Mouse (Mus musculus) T-helper 17 cell (primary cell): ENCODE measurements around the gene Ssbp3.

Experiments used
- in situ Hi-C, 2 experiments: fragments of 300-600 bp; cut with MboI, MseI; formaldehyde crosslinking; loops; 1 replicate in 1 of 2; 2 replicates in 1 of 2; pipeline ENCODE4 v1.15.1; 2025; ENCODE audit warnings: high pct_unique_total_duplicates in 2 of 2

Gene Ssbp3

DNA sequence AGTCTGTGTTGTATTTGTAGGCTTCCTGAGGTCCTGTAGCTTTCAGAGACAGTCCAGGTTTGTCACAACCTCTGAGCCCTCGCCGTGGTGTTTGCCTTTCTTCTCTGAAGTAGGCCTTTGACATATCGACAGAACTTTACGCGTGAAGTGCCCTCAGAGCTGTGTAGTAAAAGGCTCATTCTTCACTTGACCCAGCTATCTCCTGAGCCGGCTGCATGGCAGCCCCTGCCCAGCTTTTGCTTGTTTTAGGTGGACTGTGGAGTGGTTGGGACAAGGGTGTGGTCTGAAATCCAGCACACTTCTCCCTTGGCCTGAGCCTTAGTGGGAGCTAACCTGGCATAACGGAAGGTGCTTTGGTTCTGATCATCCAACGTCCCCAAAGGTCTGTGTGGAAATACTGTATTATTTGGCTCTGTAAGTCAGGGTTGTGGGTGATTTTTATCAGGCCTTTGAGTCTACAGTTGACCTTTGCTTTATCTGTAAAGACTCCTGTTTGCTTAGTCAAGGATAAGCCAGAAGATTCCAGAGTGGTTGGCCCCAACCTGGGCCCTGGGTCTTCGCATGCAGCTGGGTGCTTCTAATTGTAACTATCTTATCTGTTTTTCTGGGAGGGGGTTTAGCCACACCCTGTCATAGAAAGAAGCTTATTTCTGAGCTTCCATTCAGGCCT lies 23.4 kb downstream of the Ssbp3 start:
- in situ Hi-C loops = no loop called here

DNA sequence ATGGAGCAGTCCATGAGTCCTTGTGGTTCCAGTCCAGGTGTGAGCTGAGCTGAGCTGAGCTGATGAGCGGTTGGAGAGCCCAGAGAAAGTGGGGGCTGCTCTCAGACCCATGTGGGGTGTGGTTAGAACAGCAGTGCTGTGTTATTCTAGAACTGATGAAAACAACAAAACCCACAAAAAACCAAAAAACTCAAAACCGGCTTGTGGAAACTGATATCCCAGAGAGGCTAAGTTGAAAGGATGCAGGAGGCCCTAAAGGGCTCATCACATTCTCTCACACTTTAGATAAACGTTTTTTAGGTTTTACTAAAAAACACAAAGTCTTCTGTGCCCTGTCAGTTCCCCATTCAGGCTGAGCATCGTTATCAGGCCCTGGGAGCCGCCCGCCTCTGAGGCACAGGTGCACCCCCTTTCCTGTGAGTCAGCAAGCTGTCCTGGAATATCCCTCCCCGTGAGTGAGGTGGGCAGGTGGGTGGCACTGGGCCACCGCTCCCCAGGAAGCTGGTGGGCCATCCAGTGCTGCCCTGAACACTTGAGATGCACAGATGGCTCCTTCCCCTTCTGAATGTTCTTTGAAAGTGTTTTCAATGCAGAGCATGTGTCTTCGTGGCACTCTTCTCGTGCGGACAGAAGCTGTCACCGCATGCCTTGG lies 24.6 kb downstream of the Ssbp3 start:
- in situ Hi-C loops = no loop called here

DNA sequence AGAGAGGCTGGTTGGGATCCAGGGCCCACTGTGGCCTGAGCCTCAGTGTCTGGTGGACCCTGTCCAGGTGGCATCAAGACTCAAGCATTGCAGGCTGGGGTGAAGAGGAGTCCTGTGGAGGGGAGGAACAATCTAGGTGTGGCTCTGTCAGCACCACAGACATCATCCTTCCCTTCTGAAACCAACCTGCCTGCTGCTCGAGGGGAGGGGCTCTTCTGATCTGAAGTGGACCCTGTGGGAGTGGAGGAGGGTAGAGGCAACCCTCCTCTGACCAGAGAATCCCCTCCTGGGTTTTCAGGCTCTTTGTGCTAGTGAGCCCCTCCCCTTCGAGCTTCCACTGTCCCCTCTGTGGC lies 25.1 kb downstream of the Ssbp3 start:
- in situ Hi-C loops = no loop called here

DNA sequence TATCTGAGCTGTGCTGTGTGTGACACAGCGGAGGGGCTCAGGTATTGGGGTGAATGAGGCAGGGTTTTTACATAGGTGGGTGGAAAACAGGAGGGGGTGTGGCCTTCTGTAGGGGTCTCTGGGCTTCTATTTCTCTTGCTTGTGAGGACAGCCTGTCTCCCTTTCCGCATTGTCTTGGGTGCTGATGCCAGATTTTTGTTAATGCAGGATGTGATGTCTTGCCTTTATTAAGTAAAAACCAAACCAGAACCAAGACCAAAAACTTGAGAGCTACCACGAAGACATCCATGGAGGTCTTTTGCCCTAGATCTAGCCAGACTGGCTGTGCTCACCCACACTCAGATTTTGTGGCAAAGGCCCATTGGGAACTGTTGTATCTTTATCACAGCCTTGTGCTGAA lies 25.5 kb downstream of the Ssbp3 start:
- in situ Hi-C loops = no loop called here

DNA sequence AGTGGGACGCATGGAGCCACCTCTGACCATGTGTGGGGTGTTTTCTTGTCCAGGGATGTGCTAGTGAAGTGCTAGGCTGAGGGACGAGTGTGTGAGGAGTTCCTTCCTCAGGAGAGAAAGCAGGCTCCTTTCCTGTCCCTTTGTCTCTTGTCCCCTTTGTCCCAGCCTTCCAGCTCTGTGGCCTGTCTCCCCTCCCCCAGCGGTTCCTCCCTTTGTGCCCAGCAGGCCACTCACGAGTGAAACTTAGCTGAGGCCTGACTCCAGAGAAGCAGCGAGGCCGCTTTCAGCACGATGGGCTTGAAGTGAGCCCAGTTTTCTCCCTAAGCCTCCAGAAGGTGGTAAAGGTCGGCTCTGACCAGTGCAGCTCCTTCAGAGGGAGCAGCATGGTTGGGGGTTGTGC lies 26.2 kb downstream of the Ssbp3 start:
- in situ Hi-C loops = no loop called here

DNA sequence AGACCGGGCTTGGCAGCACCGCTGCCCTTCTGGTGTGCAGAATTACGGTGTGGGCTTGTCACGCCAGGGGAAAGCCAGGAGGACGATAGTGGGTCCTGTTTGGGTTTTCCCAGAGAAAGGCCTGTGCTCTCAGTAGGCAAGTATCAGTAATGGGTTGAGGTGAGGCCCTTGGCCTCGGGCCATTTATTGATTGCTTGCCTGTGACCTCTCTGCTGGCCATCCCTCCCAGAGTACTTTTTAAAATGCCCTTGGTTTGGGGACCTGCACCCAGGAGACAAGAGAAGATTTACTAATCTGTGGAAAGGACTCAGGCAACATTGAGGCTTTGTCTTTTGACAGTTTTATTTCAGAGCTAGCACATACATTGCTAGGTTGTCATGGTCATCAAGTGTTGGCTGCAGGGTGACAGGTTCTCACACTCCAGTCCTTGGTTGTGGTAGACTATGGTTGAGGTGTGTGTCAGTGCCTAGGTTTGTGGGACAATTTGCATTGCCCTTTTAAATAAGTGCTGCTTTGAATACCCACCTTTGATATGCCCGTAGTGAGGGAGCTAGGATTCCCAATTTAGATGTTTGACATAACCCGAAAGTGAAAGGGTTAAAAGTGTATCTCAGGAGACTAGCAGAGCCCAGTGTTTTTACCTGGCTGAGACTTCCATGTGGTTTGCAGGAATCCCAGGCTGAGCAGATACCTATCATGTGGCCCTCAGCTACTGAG lies 28.2 kb downstream of the Ssbp3 start:
- in situ Hi-C loops = no loop called here

DNA sequence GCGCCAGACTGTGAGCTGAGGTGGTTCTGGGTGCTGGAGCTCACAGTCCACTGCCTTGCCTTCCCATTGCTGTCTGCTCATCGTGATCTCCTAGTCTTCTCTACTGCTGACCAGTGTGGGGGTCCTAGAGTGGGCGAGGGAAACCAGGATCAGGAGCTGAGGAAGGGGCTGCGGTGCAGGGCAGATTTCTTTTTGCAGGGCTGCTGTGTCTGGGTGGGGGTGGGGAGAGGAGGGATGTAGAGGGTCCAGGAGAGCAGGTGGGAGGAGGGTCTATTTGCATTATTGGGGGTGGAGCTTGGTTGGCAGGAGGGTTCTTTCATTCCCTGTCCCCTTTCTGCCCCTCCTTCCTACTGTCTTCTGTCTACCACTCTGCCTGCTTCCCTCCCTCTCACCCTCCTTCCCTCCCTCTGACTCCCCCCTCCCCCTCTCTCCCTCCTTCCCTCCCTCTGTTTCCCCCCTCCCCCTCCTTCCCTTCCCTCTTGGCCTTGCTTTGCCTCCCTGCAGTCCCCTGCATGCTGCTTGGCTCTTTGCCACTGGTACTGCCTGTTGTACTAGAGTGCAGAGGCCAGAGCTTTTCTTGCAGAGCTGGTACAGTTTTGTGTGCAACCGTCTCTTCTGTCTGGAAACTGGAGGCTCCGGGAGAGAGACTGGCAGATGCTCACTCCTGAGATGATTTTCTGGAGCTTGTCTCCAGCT lies 28.9 kb downstream of the Ssbp3 start:
- in situ Hi-C loops = no loop called here

DNA sequence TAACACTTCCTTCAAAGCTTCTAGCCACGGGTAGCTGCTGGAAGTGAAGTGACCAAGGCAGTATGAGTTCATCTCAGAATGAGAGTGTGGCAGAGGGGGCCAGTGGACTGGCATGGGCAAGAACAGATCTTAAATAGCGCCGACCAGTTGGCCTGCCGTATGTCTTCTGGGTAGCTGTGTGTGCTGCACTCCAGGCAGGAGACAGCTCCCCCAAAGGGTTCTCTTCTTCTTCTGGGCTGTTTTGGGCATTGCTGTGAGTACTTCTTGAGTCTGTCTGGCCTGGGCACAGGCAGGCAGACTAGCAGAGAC lies 29.4 kb downstream of the Ssbp3 start:
- in situ Hi-C loops = no loop called here

DNA sequence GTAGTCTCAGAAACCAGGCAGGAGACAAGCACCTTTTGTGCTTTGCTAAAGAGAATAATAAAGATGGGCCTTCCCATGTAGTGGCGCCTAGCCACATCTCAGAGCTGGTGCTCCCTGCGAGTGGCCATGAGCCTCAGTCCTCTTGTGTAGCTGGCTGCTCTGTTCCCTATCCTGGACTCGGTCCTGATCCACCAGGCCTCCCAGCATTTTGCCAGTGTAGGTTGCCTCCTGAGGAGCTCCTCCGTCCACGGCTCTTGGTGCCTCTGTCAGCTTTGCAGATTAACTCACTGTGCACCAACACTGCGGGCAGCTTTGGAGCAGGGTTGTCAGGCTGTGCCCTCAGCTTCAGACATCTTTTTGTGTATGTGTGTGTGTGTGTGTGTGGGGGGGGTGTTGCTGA lies 30.4 kb downstream of the Ssbp3 start:
- in situ Hi-C loops = no loop called here

DNA sequence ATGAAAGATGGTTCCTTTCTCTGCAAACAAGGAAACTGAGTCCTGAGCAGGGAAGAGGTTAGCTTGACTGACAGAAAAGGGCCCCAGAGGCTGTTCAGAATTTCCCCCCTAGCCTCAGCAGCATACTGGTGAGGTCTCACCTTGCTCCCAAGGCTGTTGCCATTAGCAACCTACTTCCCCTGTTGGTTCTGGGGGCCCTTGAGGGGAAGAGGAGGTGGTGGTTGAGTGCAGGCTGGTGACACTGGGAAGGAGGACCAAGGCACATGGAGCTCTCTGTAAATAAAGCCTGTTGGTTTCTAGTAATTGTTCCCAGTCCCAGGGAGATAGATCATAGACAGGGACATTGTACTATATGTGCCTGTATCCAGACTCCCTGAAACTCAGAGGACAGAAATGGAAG lies 31.0 kb downstream of the Ssbp3 start:
- in situ Hi-C loops = no loop called here

DNA sequence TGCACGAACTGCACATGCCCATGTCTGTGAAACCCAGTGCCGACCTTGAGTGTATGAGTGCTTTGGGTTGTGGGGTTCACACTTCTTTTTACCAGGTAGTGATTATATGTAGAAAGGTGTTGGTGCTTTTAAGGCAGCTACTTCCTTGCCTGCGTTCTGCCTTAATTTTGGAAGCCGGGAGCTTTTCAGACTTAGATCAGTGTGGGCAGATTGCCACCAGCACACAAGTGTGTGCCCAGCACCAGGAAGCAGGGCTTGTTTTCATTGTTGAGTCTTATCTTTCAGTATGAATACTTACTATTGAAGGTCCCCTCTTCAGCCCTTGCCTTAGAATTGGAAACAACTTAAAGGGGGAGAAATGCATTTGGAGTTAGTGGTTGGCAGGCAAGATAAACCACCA lies 32.0 kb downstream of the Ssbp3 start:
- in situ Hi-C loops = no loop called here

DNA sequence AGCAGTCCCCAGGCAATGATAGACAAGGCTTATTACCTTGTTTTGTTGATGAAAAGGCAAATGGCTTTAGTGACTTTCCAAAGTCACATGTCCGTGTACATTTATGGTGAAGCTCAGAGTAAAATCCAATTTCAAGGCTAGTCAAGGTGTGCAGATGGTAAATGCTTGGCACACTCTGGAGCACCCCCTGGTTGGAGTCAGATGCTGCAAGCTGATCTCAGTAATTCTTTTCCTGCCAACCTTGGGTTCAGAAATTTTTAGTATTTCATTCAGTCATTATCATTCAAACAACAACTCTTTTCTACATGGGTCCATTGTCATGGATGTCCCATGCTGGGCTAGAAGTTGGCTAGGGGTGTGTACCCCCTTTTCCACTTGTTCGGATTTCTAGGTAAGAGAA lies 33.1 kb downstream of the Ssbp3 start:
- in situ Hi-C loops = no loop called here

DNA sequence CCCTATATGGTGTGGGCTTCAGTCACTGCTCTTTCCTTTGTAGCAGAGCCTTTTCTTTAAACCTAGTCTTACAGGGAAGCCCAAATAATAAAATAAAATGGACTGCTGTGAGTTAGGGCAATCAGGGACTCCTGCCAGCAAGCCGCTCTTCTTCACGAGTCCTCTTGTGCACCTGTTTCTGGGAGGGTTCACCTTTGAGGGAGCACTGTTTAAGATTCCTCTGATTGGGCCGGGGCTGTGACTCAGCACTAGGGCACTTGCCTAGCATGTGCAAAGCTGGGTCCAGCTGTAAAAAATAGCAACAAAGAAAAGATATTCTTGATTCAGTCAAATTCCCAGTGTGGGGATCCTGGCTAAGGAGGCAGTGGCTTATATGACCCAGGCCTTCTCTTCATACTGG lies 34.4 kb downstream of the Ssbp3 start:
- in situ Hi-C loops = no loop called here

DNA sequence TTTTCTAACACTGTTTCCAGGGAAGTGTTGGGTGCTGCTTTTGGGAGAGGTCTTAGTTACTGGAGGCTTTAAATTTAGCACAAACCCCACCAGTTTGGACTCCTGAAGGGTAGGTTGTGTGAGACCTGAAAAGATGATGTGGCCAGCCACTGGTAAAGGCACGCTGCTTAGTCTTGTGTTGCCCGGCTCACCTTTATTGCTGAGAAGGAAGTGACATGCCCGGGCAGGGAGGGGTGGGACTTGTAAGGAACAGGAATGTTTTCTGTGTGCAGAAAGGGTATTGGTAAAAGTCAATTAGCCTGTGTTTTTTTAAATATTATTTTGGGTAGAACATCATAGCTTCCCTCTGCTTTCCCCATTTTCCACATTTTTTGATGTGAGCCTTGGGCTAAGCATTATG lies 37.2 kb downstream of the Ssbp3 start:
- in situ Hi-C loops = no loop called here

DNA sequence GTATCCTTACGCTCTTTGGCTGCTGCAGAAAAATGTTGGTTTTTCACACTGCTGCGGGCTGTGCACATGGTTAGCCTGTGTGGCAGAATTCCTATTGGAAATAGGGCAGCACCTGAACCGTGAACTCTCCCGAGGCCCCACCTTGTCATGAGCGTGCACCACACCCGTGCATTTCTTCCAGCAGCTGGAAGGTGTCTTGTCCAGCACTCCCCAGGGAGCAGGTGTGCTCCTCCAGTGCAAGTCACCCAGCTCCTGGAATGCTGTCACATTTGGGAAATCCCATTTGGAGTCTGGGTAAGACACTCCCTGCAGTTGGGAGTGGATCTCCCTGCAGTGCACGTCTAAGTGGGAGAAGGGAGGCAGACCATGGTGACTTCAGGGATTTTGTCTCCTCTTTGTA lies 38.0 kb downstream of the Ssbp3 start:
- in situ Hi-C loops = no loop called here

DNA sequence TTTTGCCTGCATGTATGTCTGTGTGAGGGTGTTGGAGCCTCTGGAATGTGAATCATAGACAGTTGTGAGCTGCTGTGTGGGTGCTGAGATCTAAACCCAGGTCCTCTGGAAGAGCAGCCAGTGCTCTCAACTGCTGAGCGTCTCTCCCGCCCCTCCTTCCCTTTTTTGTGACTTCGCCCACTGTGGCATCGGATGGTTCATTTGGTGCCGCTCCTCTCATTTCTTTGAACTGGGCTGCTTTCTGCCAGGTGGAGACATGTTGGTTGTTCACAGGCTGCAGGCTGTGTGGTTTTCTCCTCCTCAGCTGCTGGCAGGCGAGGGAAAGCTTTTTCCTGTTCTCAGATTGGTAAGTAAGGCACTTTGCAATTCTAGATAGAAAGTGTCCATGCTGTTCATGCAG lies 38.7 kb downstream of the Ssbp3 start:
- in situ Hi-C loops = no loop called here

DNA sequence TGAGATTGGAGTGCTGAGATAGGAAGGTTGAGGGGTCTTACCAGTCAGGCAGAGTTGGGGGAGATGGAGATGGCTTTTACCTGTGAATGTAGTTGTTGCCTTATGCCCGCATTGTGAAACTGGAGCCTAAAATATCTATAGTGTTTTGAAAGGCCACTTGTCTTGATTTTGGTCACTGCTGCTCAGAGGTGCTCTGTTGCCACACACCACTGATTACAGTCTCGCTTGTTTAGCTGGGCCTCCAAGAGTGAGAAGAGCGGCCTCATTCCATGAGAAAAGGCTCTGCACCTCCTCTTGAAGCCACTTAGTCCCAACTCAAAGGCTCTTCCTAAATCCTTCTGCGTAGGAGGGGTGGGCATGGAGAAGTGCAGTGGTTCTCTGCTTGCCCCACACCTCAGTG lies 40.3 kb downstream of the Ssbp3 start:
- in situ Hi-C loops = no loop called here

DNA sequence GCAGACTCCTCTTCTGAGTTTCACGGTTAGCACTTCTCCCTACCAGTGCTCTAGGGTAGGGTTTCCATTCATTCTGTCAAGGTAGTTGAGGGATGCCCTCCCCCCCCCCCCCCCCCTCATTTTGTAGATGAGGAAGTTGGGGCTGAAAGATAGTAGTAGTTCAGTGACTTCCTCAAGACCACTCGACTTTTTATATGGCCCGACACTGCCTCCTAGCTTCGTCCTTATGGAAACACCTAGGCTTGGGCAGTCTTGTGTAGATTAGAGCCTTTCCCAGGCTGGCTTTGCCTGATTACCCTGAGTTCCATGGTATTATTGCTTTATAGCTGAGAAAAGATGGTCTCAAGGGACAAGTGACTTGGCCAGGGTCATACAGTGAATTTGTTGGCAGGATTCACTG lies 41.0 kb downstream of the Ssbp3 start:
- in situ Hi-C loops = no loop called here

DNA sequence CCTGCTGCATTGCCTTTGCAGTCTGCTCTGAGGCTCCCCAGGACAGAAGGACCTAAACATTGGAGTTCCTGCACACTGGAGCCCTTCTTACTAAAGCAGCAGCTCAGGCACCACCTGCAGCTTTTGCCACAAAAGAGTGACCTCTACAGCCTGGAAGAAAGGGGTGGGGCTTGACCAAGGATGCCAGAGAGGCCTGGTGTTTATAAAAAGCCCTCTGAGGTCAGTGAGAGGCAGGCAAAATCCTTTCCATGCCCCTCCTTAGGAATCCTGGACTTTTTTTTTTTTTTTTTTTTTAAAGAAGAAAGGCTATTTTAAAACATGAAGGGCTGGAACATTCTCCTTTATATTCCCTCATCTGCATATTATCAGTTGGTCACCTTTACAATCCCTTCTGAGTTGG lies 42.7 kb downstream of the Ssbp3 start:
- in situ Hi-C loops = no loop called here

DNA sequence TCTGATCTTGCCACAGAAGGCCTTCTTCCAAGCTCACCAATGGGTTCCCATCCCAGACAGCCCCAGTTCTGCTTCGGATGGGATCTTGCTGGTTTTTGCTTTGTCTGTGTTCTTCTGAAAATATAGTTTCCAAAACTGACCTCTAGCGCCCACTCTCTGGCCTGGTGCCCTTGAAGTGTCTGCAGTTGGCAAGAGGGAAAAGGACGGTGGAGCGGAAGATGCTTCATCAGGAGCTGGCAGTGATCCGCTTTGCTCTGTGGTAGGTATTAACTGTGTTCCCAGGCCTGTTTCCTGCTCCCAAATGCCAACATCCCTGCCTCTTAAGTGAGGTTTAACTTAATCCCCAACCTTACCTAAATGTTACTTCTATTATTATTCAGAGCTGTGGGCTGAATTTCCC lies 43.3 kb downstream of the Ssbp3 start:
- in situ Hi-C loops = no loop called here

DNA sequence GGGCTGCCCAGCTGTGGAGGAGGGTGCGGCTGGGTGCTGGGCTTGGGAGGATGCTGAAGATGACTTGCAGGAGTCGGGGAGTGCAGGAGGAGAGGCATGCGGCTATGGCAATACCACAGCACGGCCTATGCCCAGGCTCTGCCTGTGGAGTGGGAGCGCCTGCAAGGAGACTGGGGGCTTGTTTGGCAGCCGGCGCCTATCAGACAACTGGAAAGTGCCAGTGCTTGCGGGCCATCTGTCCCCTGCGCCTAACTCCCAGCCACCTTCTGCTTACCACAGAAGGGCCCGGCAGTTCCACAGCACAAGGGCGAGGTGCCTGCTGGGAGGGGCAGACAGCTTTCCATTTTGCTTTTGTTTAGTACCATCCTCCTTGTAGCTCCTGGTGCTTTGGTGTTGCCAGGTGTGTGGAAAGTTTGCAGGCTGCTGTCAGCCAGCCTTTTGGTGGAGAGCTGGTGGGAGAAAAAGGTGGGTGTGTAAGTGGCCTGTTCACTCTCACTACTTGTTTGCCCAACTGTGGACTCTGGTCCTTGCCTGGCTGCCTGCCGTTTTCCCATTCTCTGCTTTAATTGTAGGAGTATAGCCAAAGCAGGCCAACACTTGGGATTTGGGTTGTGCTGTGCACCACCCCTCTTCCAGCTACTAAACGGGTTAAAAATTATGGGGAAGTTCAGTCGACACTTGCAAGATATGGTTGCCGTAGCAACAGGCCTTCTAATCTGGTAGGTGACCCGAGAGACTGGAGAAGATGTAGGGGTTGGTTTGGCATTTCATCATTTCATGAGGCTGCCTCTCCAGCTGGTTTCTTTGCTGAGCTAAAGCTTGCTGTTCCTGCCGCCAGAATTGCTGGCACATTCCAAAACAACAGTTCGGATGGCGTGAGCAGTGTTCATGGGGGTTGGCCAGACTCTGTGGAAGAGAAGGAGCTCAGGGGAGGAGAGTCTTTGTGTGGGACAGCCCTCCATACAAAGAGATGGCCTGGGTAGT lies 45.5 kb downstream of the Ssbp3 start:
- in situ Hi-C loops = no loop called here

DNA sequence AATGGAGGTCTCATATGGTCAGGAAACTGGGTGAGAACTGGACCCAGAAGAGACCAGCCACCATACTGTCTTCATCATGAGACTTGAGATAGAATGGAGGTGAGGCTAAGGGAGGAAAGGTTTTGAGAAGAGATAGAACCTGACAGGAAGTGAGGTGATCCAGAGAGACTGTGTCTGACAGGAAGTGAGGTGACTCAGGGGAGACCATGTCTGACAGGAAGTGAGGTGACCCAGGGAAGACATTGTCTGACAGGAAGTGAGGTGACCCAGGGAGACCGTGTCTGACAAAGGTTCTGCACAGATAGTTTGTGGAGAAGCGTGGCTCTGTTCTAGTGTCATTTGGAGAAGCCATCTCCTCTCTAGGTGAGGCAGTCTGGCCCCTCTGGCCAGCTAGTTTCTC lies 47.6 kb downstream of the Ssbp3 start:
- in situ Hi-C loops = no loop called here
